Mouse (Mus musculus): ENCODE results near the gene Abcd1. TPM values are rescaled to one million over a fixed set of nuclear protein-coding genes. Genes with fewer than 3 reads are reported as not detected.
"Not testable (repeated sequence)": the region's sequence is repeated elsewhere in the genome, so short reads cannot be mapped to it uniquely, and the experiment has no call there.

Gene Abcd1
- total RNA-seq, 2 experiments from 2014 or later: 32.7 to 80.0 TPM

GRCm38 (mm10) chrX:73739151-73739550 lies 22.8 kb downstream of the Abcd1 start:
- no peak for ATAC-seq (ENCODE audit: poor library complexity, severe bottlenecking)

- ATAC-seq (ENCODE audit: poor library complexity, severe bottlenecking): not testable (repeated sequence)
These were observed 23.4 kb downstream of the Abcd1 start for GRCm38 (mm10) chrX:73739841-73740240.

- no peak for ATAC-seq (ENCODE audit: poor library complexity, severe bottlenecking)
These were observed 28.5 kb downstream of the Abcd1 start for GRCm38 (mm10) chrX:73744774-73745481.

GRCm38 (mm10) chrX:73748977-73749376 lies 32.6 kb downstream of the Abcd1 start:
- no peak for ATAC-seq (ENCODE audit: poor library complexity, severe bottlenecking)

DNA sequence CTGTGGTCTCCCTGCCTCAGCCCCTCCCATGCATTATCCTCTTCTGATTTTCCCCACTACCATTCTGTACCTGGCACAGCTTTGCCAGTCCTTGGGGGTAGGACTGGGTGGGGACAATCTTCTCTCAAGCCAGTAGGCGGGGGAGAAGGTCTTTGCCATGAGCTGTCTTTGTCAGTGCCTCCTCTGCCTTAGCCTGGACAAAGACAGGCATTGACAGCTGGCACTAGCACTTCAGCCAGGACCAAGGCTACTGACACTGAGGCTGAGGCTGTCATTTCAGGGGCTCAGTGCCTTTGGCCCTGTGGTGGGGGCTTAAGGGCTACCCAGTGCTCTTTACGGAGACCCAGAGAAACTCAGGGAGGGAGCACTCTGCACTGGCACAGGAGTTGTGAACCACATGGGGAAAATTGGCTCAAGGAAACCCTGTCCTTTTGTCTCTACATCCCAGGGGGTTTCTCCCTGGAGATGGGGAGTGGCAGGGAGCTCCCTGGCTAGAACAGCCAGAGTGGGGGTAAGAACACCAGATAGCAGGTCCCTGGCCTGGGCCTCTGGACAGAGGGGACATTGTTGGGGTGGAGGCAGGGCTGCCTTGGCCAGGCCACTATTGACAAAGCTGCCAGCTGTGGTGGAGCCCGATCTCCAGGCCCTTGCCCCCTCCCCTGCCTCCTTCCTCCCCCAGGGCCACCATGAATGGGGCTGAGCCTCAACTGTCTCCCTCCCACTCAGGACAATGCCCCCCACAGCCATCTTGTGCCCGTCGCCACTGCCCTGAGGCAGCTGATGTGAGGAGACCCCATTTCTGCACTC lies 40.1 kb downstream of the Abcd1 start, which contains the start of gene Plxnb3:
Gene Plxnb3, plus strand, starts transcription at position 757 of the 807 bp plus-strand sequence.
- no peak for ATAC-seq (ENCODE audit: poor library complexity, severe bottlenecking)

DNA sequence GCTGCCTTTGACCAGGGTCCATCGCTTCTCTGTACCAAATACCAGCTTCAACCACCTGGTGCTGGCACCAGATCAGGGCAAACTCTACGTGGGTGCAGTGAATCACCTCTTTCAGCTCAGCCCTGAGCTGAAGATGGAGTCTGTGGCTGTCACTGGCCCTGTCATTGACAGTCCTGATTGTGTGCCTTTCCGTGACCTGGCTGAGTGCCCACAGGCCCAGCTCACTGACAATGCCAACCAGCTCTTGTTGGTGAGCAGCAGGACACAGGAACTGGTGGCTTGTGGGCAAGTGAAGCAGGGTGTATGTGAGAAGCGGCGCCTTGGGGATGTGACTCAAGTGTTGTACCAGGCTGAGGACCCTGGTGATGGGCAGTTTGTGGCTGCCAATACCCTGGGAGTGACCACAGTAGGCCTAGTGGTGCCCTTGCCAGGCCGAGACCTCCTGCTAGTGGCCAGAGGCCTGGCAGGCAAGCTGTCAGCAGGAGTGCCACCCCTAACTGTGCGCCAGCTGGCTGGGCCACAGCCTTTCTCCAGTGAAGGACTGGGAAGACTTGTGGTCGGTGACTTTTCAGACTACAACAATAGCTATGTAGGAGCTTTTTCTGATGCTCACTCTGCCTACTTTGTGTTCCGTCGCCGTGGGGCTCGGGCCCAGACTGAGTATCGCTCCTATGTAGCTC lies 42.4 kb downstream of the Abcd1 start:
- ATAC-seq (ENCODE audit: poor library complexity, severe bottlenecking): no peak

DNA sequence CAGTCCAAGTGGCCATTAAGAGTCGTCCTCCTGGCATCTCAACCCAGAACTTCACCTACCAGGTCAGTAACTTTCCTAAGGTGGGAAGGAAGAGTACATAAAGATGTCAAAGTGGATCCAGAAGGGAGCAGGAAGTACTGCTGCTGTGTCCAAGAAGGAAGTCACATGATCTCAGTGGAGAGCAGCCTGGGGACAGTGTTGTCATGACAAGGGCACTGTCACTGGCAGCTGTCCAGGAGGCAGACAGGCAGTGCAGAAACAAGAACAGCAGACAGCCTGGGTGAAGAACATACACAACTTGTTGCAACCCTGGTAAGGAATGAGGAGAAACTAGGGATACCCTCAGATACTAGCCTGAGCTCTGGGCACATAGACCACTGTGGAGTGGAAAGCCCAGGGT lies 48.9 kb downstream of the Abcd1 start:
- ATAC-seq (ENCODE audit: poor library complexity, severe bottlenecking): peak; percentile 87

DNA sequence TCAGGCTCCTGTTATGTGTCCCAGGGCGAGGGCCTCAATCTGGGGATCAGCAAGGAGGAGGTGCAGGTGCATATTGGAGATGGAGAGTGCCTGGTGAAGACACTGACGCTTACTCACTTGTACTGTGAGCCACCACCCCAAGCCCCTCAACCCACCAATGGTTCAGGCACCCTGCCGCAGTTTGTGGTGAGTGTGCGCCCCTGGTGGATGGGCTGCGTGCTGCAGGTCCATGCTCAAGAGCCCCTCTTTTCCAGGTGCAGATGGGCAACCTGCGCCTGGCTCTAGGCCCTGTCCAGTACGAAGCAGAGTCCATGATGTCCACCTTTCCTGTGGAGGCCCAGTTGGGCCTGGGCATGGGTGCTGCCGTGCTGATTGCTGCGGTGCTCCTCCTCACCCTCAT lies 50.9 kb downstream of the Abcd1 start:
- ATAC-seq (ENCODE audit: poor library complexity, severe bottlenecking): no peak

- ATAC-seq (ENCODE audit: poor library complexity, severe bottlenecking): no peak
These were observed 57.9 kb downstream of the Abcd1 start, which contains the start of gene Srpk3 for GRCm38 (mm10) chrX:73774168-73774760. Gene Srpk3, plus strand, starts transcription at chrX:73774405.

GRCm38 (mm10) chrX:73774802-73775483 lies 58.5 kb downstream of the Abcd1 start:
- no peak for ATAC-seq (ENCODE audit: poor library complexity, severe bottlenecking)

GRCm38 (mm10) chrX:73782227-73782626 lies 65.8 kb downstream of the Abcd1 start:
- ATAC-seq (ENCODE audit: poor library complexity, severe bottlenecking): no peak

- no peak for ATAC-seq (ENCODE audit: poor library complexity, severe bottlenecking)
These were observed 69.3 kb downstream of the Abcd1 start for GRCm38 (mm10) chrX:73785666-73786065.

DNA sequence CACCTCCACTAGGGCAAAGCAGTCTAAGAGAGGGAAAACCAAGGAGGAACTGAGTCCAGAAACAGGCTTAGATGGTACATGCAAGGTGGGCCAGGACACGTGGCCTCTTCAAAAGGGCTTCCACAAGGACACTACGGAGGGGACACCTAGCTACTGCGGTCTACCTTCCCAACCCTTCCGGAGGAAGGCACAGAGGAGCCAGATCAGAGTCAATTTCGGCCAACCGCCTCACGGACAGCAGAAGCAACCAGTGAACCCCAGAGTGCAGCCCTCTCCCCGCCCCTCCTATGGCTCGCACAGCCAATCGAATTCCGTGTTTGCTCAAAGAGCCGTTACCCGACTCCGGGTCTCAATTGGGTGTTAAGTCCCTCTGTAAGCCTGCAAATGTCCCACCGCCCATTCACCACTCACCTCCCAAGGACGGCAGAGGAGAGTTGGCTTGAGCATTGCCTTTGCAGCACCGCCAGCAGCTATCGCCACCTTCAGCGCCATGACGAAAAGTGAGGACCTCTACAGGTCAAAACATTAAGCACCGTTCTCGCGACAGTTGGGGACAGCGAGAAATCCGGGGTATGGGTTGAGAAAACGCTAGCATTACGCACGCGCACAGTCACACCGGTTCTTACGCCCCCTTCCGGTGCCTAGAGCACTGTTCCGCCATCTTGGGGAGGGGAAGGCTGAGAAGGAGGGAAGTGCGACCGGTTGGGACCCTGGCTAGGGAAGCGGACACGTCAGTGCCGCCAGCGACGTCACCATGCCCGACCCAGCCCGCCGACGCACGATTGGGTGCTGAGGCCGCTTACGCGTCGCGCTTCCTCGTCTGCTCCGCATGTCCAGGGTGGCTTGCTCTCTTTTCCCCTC lies 70.2 kb downstream of the Abcd1 start, which contains the start of the genes Idh3g and Ssr4:
Gene Idh3g, minus strand, starts transcription at position 534 of the 861 bp plus-strand sequence.
Gene Ssr4, plus strand, starts transcription at position 665 of the 861 bp plus-strand sequence.
- peak; percentile 91 for ATAC-seq (ENCODE audit: poor library complexity, severe bottlenecking)

GRCm38 (mm10) chrX:73787225-73787558 lies 70.8 kb downstream of the Abcd1 start:
- no peak; the same call in 1 of the 2 replicates for ATAC-seq (ENCODE audit: poor library complexity, severe bottlenecking)

Other genes with a start within 250 kb of the Abcd1 start
- 3.0 and 7.7 TPM in 2 replicates for gene Bgn, start 233.0 kb upstream of the Abcd1 start, total RNA-seq (2015)
- gene Bgn, start 233.0 kb upstream of the Abcd1 start, total RNA-seq (2017): 0.45 and 0.48 TPM in 2 replicates
- not detected in 2 replicates for gene Atp2b3, start 213.5 kb upstream of the Abcd1 start, total RNA-seq (2015)
- not detected in 2 replicates for gene Atp2b3, start 213.5 kb upstream of the Abcd1 start, total RNA-seq (2017)
- 0.11 and 0.13 TPM in 2 replicates for gene Dusp9, start 77.2 kb upstream of the Abcd1 start, total RNA-seq (2015)
- gene Dusp9, start 77.2 kb upstream of the Abcd1 start, total RNA-seq (2017): 0.16 TPM in 1 of 2 replicates, not detected in the other
- 0.59 TPM in 1 of 2 replicates, not detected in the other for gene Pnck, start 56.5 kb upstream of the Abcd1 start, total RNA-seq (2015)
- gene Pnck, start 56.5 kb upstream of the Abcd1 start, total RNA-seq (2017): not detected in 2 replicates
- not detected in 2 replicates for gene Slc6a8, start 43.4 kb upstream of the Abcd1 start, total RNA-seq (2015)
- 1.1 TPM in 1 of 2 replicates, not detected in the other for gene Slc6a8, start 43.4 kb upstream of the Abcd1 start, total RNA-seq (2017)
- 211 and 214 TPM in 2 replicates for gene Bcap31, start 422 bp upstream of the Abcd1 start, total RNA-seq (2015)
- 157 and 173 TPM in 2 replicates for gene Bcap31, start 422 bp upstream of the Abcd1 start, total RNA-seq (2017)
- 0.14 TPM in 1 of 2 replicates, not detected in the other for gene Plxnb3, start 40.5 kb downstream of the Abcd1 start, total RNA-seq (2015)
- gene Plxnb3, start 40.5 kb downstream of the Abcd1 start, total RNA-seq (2017): 0.04 and 0.29 TPM in 2 replicates
- not detected in 2 replicates for gene Srpk3, start 57.8 kb downstream of the Abcd1 start, total RNA-seq (2015)
- 0.45 TPM in 1 of 2 replicates, not detected in the other for gene Srpk3, start 57.8 kb downstream of the Abcd1 start, total RNA-seq (2017)
- 277 and 286 TPM in 2 replicates for gene Idh3g, start 70.3 kb downstream of the Abcd1 start, total RNA-seq (2015)
- gene Idh3g, start 70.3 kb downstream of the Abcd1 start, total RNA-seq (2017): 154 and 172 TPM in 2 replicates
- 250 and 261 TPM in 2 replicates for gene Ssr4, start 70.4 kb downstream of the Abcd1 start, total RNA-seq (2015)
- 127 and 142 TPM in 2 replicates for gene Ssr4, start 70.4 kb downstream of the Abcd1 start, total RNA-seq (2017)
- 1.5 and 1.7 TPM in 2 replicates for gene Pdzd4, start 108.4 kb downstream of the Abcd1 start, total RNA-seq (2015)
- 5.1 and 5.8 TPM in 2 replicates for gene Pdzd4, start 108.4 kb downstream of the Abcd1 start, total RNA-seq (2017)
- gene Avpr2, start 175.5 kb downstream of the Abcd1 start, total RNA-seq (2015): not detected in 2 replicates
- gene Avpr2, start 175.5 kb downstream of the Abcd1 start, total RNA-seq (2017): 0.12 and 0.33 TPM in 2 replicates
- gene L1cam, start 179.5 kb downstream of the Abcd1 start, total RNA-seq (2015): 49.8 and 51.5 TPM in 2 replicates
- 21.3 and 34.5 TPM in 2 replicates for gene L1cam, start 179.5 kb downstream of the Abcd1 start, total RNA-seq (2017)
- gene Arhgap4, start 205.3 kb downstream of the Abcd1 start, total RNA-seq (2015): 67.6 and 69.7 TPM in 2 replicates
- gene Arhgap4, start 205.3 kb downstream of the Abcd1 start, total RNA-seq (2017): 98.9 and 119 TPM in 2 replicates
- 51.7 and 59.9 TPM in 2 replicates for gene Naa10, start 205.3 kb downstream of the Abcd1 start, total RNA-seq (2015)
- gene Naa10, start 205.3 kb downstream of the Abcd1 start, total RNA-seq (2017): 79.4 and 93.7 TPM in 2 replicates
- 11.3 and 13.5 TPM in 2 replicates for gene Renbp, start 214.3 kb downstream of the Abcd1 start, total RNA-seq (2015)
- gene Renbp, start 214.3 kb downstream of the Abcd1 start, total RNA-seq (2017): 23.1 and 34.4 TPM in 2 replicates
- 108 and 109 TPM in 2 replicates for gene Hcfc1, start 249.8 kb downstream of the Abcd1 start, total RNA-seq (2015)
- gene Hcfc1, start 249.8 kb downstream of the Abcd1 start, total RNA-seq (2017): 52.5 and 67.7 TPM in 2 replicates

Data from megakaryocyte, adult 5-6 weeks (primary cell).